Mouse (Mus musculus): ENCODE measurements around the gene Kmt5c. TPM values are rescaled to one million over a fixed set of nuclear protein-coding genes. Genes with fewer than 3 reads are reported as not detected.

The Kmt5c gene
- total and polyA plus RNA-seq, 2 experiments from 2014 or later = 35.1 to 36.8 TPM

DNA sequence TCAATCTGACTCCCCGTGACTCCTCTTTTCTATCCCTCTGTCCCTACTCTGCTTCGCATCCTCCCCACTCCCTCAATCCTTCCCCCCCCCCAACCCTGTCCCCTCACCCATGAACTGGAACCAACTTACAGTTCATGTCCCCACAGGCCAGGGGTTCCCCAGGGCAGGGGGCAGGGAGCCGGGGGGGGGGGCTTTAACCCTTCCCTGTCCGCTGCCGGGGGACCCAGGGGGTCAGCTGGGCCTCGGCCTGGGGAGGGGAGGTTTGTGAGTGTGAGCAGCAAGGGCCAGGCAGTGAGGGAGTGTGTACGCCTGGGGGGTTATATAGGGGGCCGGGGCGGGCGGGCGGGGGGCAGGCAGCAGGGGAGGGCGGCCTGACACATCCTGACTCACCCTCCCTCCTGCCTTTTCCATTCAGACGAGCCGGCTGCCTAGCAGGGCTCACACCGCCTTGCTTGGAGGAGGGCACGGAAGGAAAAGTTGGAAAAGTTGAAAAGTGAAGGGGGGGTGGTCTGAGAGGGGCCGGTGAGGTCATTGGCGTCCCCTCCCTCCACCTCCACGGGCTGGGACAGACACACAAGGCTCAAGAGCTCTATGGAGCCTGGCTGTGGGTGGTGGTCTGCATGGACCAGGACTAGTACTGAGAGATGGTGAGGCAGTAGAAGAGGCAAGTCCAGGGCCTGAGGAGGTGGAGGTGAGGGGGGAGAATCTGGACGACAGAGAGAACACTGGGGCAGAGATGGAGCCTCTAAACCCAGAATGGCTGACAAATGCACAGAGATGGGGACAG, 38.1 kb downstream of the Kmt5c start:
- Histone ChIP-seq H3K27ac (ENCODE audit: low read depth, low read length) (no peak overlapping the region), H3K4me2 (ENCODE audit: low read depth) (no peak overlapping the region), H3K9ac (peak overlapping the region; percentile 6; the same call in 1 of the 2 replicates), H3K4me3 (ENCODE audit: low read depth, low read length) (no peak overlapping the region), H3K4me1 (ENCODE audit: insufficient read depth) (no peaks in the 10 kb centered on the region), H3K36me3 (ENCODE audit: insufficient read depth) (no peaks in the 10 kb centered on the region), H3K27me3 (ENCODE audit: insufficient read depth, low read length) (peaks cover 46% of the 10 kb centered on the region), H3K9me3 (ENCODE audit: low read length) (no peaks in the 10 kb centered on the region)
- 2% methylated on average over 20 of the region's 20 CpGs for WGBS
- DNase-seq = no peak
- ATAC-seq = no peak
- no peak for TF ChIP-seq CTCF (IDR thresholded peaks at IDR 0.05; ENCODE audit: low read depth)

DNA sequence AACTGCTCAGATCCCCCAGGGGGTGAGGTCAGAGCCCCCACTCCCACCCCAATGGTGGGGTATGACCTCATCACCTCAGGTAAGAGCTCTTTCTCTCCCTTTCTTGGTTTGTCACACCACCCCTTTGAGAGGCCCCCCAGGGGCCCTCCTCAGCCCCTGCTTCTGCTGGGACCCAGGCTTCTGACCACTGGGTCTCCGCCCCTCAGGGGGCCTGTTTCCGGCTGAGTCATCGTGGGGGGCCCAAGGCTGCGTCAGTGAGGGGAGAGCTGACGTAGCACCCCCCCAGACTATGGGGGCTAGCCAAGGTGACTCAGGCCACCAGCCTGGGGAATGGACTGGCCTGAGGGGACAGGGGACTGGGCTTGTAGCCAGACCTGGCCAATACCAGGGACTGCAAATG, 40.0 kb downstream of the Kmt5c start:
- peaks cover 38% of the 10 kb centered on the region for H3K27me3 ChIP-seq (ENCODE audit: insufficient read depth, low read length)
- no peaks in the 10 kb centered on the region for H3K36me3 ChIP-seq (ENCODE audit: insufficient read depth)
- no peak overlapping the region for H3K27ac ChIP-seq (ENCODE audit: low read depth, low read length)
- no peak overlapping the region for H3K4me2 ChIP-seq (ENCODE audit: low read depth)
- DNase-seq (no peak), ATAC-seq (no peak)
- no peaks in the 10 kb centered on the region for H3K4me1 ChIP-seq (ENCODE audit: insufficient read depth)
- no peak for TF ChIP-seq CTCF (IDR thresholded peaks at IDR 0.05; ENCODE audit: low read depth)
- no peak overlapping the region for H3K4me3 ChIP-seq (ENCODE audit: low read depth, low read length)
- no peak overlapping the region for H3K9ac ChIP-seq
- no peaks in the 10 kb centered on the region for H3K9me3 ChIP-seq (ENCODE audit: low read length)
- 36% methylated on average over 5 of the region's 5 CpGs for WGBS

DNA sequence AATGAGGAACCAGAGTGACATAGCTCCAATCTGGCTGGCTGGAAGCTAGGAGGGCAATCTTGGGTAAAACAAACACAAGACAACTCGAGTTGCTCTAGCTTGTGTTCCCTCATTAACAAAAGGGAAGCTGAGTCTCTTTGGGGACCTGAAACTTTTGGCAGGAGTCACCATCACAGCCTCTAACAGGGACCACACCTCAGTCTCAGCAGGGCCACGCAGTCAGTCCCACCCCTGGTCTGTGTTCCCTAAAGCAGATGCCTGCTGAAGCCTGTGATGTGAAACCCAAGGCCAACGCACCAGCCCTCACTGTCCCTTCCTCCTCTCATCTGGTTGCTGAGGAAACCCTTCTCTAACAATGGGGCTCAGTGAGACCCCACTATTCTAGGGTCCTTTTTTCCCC, 42.2 kb downstream of the Kmt5c start:
- ATAC-seq = no peak
- Histone ChIP-seq H3K4me3 (ENCODE audit: low read depth, low read length) (no peak overlapping the region), H3K27me3 (ENCODE audit: insufficient read depth, low read length) (peaks cover 18% of the 10 kb centered on the region), H3K27ac (ENCODE audit: low read depth, low read length) (no peak overlapping the region), H3K4me2 (ENCODE audit: low read depth) (no peak overlapping the region), H3K36me3 (ENCODE audit: insufficient read depth) (no peaks in the 10 kb centered on the region), H3K9ac (no peak overlapping the region), H3K4me1 (ENCODE audit: insufficient read depth) (no peaks in the 10 kb centered on the region), H3K9me3 (ENCODE audit: low read length) (no peaks in the 10 kb centered on the region)
- no peak for TF ChIP-seq CTCF (IDR thresholded peaks at IDR 0.05; ENCODE audit: low read depth)
- DNase-seq = no peak
- 66% methylated on average over 3 of the region's 3 CpGs for WGBS

GRCm38 (mm10) chr7:4782759-4783158, 42.8 kb downstream of the Kmt5c start, which contains the start of the genes Il11 and Tmem190:
TSS of gene Il11 (minus strand) at chr7:4782859.
TSS of gene Tmem190 (plus strand) at chr7:4782937.
- H3K27ac ChIP-seq (ENCODE audit: low read depth, low read length) = no peak within 1 kb of the TSS
- H3K4me3 ChIP-seq (ENCODE audit: low read depth, low read length) = no peak within 1 kb of the TSS
- ATAC-seq (no peak), DNase-seq (no peak)
- no peaks in the 10 kb centered on the region for H3K4me1 ChIP-seq (ENCODE audit: insufficient read depth)
- no peaks in the 10 kb centered on the region for H3K9me3 ChIP-seq (ENCODE audit: low read length)
- H3K9ac ChIP-seq = no peak within 1 kb of the TSS
- no peak within 1 kb of the TSS for H3K4me2 ChIP-seq (ENCODE audit: low read depth)
- H3K27me3 ChIP-seq (ENCODE audit: insufficient read depth, low read length) = peaks cover 11% of the 10 kb centered on the region
- WGBS = 83% methylated on average over 2 of the region's 2 CpGs
- no peaks in the 10 kb centered on the region for H3K36me3 ChIP-seq (ENCODE audit: insufficient read depth)
- TF ChIP-seq CTCF (IDR thresholded peaks at IDR 0.05; ENCODE audit: low read depth) = no peak

GRCm38 (mm10) chr7:4783667-4784268, 43.9 kb downstream of the Kmt5c start:
- ATAC-seq (no peak), DNase-seq (no peak)
- H3K27ac ChIP-seq (ENCODE audit: low read depth, low read length) = no peak overlapping the region
- 0 out of 2 replicates have a peak, but pooled peaks cover 4% of the 10 kb centered on the region for H3K27me3 ChIP-seq (ENCODE audit: insufficient read depth, low read length)
- H3K4me2 ChIP-seq (ENCODE audit: low read depth) = no peak overlapping the region
- no peak overlapping the region for H3K9ac ChIP-seq
- WGBS = 87% methylated on average over 14 of the region's 14 CpGs
- H3K4me1 ChIP-seq (ENCODE audit: insufficient read depth) = no peaks in the 10 kb centered on the region
- no peak overlapping the region for H3K4me3 ChIP-seq (ENCODE audit: low read depth, low read length)
- H3K36me3 ChIP-seq (ENCODE audit: insufficient read depth) = no peaks in the 10 kb centered on the region
- no peak for TF ChIP-seq CTCF (IDR thresholded peaks at IDR 0.05; ENCODE audit: low read depth)
- H3K9me3 ChIP-seq (ENCODE audit: low read length) = no peaks in the 10 kb centered on the region

DNA sequence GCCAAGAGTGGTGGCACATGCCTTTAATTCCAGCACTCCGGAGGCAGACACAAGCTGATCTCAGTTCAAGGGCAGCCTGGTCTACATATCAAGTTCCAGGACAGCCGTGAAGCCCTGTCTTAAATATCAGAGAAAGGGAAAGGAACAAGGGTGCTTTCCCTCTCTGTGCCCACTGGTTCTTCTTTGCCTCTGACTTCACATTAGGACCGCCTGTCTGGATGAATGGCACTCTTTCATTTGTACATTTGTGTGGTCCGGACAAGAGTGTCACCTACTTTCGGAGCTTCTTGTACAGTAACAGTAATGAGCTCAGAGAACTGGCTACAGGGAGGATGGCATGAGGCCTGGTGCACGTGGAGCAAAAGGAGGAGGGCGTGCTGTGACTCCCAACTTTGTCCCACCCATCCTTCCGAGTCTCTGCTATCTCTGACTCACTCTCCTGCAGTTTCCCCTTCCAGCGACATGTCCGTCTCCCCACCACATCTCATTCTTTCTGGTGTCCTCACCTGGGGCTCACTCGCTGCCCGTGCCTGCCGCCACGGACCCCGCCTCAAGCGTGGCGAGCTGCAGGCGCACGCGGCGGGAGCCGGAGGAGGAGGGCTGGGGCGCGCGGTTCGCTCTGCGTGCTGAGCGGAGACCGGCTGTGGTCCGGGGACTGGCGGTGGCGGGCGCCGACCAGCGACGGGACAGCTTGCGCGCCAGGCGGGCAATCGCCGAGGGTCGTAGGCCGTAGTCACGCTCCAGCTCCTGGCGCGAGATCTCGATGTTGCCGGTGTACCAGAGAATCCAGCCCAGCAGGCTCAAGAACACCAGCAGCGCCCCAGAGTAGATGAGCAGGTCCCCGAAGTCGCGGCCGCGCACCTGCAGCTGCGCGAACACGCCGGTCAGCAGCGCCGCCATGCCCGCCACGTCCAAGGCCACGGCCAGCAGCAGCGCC, 48.9 kb downstream of the Kmt5c start:
- TF ChIP-seq CTCF (IDR thresholded peaks at IDR 0.05; ENCODE audit: low read depth) = peak; percentile 38; the same call in 1 of the 2 replicates
- no peaks in the 10 kb centered on the region for H3K9me3 ChIP-seq (ENCODE audit: low read length)
- peak overlapping the region; percentile 56 for H3K4me3 ChIP-seq (ENCODE audit: low read depth, low read length)
- peak; percentile 19 for ATAC-seq
- H3K4me1 ChIP-seq (ENCODE audit: insufficient read depth) = 0 out of 2 replicates have a peak, but pooled peaks cover 2% of the 10 kb centered on the region
- peak overlapping the region; percentile 74 for H3K9ac ChIP-seq
- H3K27ac ChIP-seq (ENCODE audit: low read depth, low read length) = peak overlapping the region; percentile 45
- DNase-seq = peak; percentile 62
- 2% methylated on average over 59 of the region's 64 CpGs for WGBS
- no peaks in the 10 kb centered on the region for H3K27me3 ChIP-seq (ENCODE audit: insufficient read depth, low read length)
- no peaks in the 10 kb centered on the region for H3K36me3 ChIP-seq (ENCODE audit: insufficient read depth)
- peak overlapping the region; percentile 93 for H3K4me2 ChIP-seq (ENCODE audit: low read depth)
